Mouse (Mus musculus) heart, postnatal 0 days (tissue): Measurements from ENCODE around the gene Tubb1. TPM values are rescaled to one million over a fixed set of nuclear protein-coding genes. Genes with fewer than 3 reads are reported as not detected.
A peak's percentile ranks its signal among the peaks of the same experiment; 100 is the strongest.

Source experiments
- ATAC-seq: fragments of 200-750 bp; cut with Nextera tagmentation; 2 replicates; pipeline ENCODE4 v1.8.0; 2017; ENCODE audit warnings: low read depth, moderate number of reproducible peaks, moderate library complexity; ENCODE audit not compliant: insufficient read depth
- DNase-seq: peaks from one replicate; pipeline ENCODE4 v3.0.0-alpha.2; 2016; ENCODE audit warnings: low spot score
- H3K27ac ChIP-seq: fragments of 300-500 bp; sonication (generic); 2 replicates; pipeline ENCODE4 v1.5.1; 2014; ENCODE audit warnings: low read depth, mild to moderate bottlenecking
- H3K27me3 ChIP-seq: fragments of 300-500 bp; sonication (generic); 2 replicates; pipeline ENCODE4 v1.6.1; 2014; ENCODE audit warnings: low read length, mixed read lengths; ENCODE audit not compliant: control insufficient read depth, insufficient read depth
- H3K36me3 ChIP-seq: fragments of 300-500 bp; sonication (generic); replicated peaks from 2 replicates; pipeline ENCODE4 v1.6.1; 2014; ENCODE audit warnings: low read length, mixed read lengths; ENCODE audit not compliant: control insufficient read depth, insufficient read depth
- H3K4me1 ChIP-seq: fragments of 300-500 bp; sonication (generic); 2 replicates; pipeline ENCODE4 v1.6.1; 2014; ENCODE audit warnings: antibody characterized with exemption; ENCODE audit not compliant: control insufficient read depth, insufficient read depth
- H3K4me2 ChIP-seq: fragments of 300-500 bp; sonication (generic); 2 replicates; pipeline ENCODE4 v1.6.1; 2014; ENCODE audit warnings: low read depth, mild to moderate bottlenecking, low read length, moderate library complexity
- H3K4me3 ChIP-seq: fragments of 300-500 bp; sonication (generic); 2 replicates; pipeline ENCODE4 v1.5.1; 2014; ENCODE audit warnings: low read depth, low read length
- H3K9ac ChIP-seq: fragments of 300-500 bp; sonication (generic); replicated peaks from 2 replicates; pipeline ENCODE4 v1.6.1; 2014; ENCODE audit warnings: low read depth, low read length, mixed read lengths
- H3K9me3 ChIP-seq: fragments of 300-500 bp; sonication (generic); replicated peaks from 2 replicates; pipeline ENCODE4 v1.6.1; 2016; ENCODE audit warnings: low read length; ENCODE audit not compliant: control insufficient read depth
- CTCF ChIP-seq: IDR thresholded peaks from 2 replicates; pipeline ENCODE4 v1.5.1; 2016; ENCODE audit warnings: antibody characterized with exemption, control low read depth, low read depth
- EP300 ChIP-seq: IDR thresholded peaks from 2 replicates; pipeline ENCODE4 v1.6.1; 2016; ENCODE audit warnings: antibody characterized with exemption, low read depth
- WGBS: fragments of 180-500 bp; shearing (Covaris S2); extraction: QIAGEN DNeasy Blood & Tissue Kit; methylation state at CpG from one replicate; pipeline ENCODE4 v1.1.7; 2014; 5-methylcytosine and 5-hydroxymethylcytosine counted together
- polyA plus RNA-seq: library from polyadenylated mRNA; unstranded; fragments of >200 nt; fragmentation: Nextera tagmentation; extraction: Ambion mirVana; gene quantifications from 2 replicates; pipeline ENCODE4 v1.2.1, GENCODE M21; 2015
- total RNA-seq: library from RNA; depleted of rRNA; stranded (reverse); fragments of >200 nt; gene quantifications from 2 replicates; pipeline ENCODE4 v1.2.3, GENCODE M21; 2014; ENCODE audit warnings: low replicate concordance

Gene Tubb1
- total and polyA plus RNA-seq, 2 experiments from 2014 or later: 0.74 TPM; not detected in 1

DNA sequence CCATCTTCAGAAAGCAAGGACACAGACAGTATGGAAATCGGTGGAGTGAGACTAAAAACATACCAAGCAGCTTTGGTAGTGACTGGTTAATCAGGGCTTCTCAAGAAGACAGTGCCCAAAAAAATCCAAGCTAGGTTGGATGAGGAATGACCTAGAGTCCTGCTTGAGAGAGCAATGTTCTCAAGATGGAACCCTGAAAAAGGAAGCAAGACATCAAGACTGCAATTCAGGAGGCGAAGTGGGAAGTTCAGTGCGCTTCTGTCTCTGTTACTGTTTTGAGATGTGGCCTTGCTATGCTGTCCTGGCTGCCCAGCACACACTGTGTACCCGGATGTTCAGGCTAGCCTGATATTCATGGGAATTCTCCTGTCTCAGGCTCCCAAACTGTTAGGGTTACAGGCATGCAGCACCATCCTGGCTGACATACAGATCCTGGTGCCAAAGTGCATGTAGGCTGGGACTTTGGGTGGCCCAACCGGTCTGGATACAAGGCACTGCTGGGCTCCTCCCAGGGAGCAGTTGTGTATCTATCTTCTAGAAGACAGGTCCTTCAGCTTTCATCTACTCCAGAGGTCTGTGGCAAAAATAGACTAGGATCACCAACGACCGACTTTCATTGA is 20.4 kb downstream of the Tubb1 start:
- Histone ChIP-seq H3K36me3 (peaks cover 41% of the 10 kb centered on the region), H3K27ac (no peak overlapping the region), H3K4me1 (peaks cover 15% of the 10 kb centered on the region), H3K9ac (no peak overlapping the region), H3K4me3 (no peak overlapping the region), H3K27me3 (no peaks in the 10 kb centered on the region), H3K4me2 (no peak overlapping the region), H3K9me3 (no peaks in the 10 kb centered on the region)
- DNase-seq: no peak
- TF ChIP-seq EP300 (no peak), CTCF (no peak)
- WGBS: 78% methylated on average over 7 of the region's 7 CpGs
- ATAC-seq: no peak

DNA sequence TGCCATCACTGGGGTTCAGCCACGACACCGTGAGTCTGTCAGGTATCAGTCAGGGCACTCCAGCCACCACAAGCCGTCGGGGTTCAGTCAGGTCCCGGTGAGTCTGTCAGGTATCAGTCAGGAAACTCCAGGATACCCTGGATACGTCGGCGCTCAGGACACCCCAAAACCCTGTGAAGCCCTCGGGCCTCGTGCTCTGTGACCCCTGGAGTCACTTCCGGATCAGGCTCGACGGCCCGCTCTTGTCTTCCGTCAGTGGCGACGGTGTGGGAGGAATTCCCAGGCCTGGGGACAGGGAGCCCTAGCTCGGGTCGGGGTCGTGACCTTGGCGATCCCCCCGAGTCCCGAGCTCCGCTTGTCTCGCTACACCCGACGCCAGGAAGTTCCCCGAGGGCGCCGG is 21.9 kb downstream of the Tubb1 start:
- peak; percentile 50; the same call in 1 of the 2 replicates for TF ChIP-seq EP300
- TF ChIP-seq CTCF: no peak
- H3K4me1 ChIP-seq: peaks cover 15% of the 10 kb centered on the region
- H3K4me2 ChIP-seq: peak overlapping the region; percentile 78
- peak overlapping the region; percentile 81 for H3K9ac ChIP-seq
- no peaks in the 10 kb centered on the region for H3K27me3 ChIP-seq
- DNase-seq (no peak), ATAC-seq (peak; percentile 21)
- WGBS: 5% methylated on average over 30 of the region's 30 CpGs
- peak overlapping the region; percentile 87 for H3K27ac ChIP-seq
- H3K36me3 ChIP-seq: peaks cover 26% of the 10 kb centered on the region
- no peaks in the 10 kb centered on the region for H3K9me3 ChIP-seq
- peak overlapping the region; percentile 76 for H3K4me3 ChIP-seq

- Histone ChIP-seq H3K27me3 (no peaks in the 10 kb centered on the region), H3K4me1 (peaks cover 15% of the 10 kb centered on the region), H3K27ac (peak within 1 kb of the TSS; percentile 87), H3K9me3 (no peaks in the 10 kb centered on the region), H3K36me3 (peaks cover 23% of the 10 kb centered on the region), H3K4me3 (peak within 1 kb of the TSS; percentile 76), H3K4me2 (peak within 1 kb of the TSS; percentile 78), H3K9ac (peak within 1 kb of the TSS; percentile 81)
- DNase-seq (peak; percentile 98), ATAC-seq (peak; percentile 99)
- no peak for TF ChIP-seq CTCF
- TF ChIP-seq EP300: no peak
- WGBS: 2% methylated on average over 48 of the region's 53 CpGs
These were observed 22.5 kb downstream of the Tubb1 start, which contains the start of gene Prelid3b for GRCm38 (mm10) chr2:174472818-174473549. Prelid3b (minus strand) TSS chr2:174473081.

GRCm38 (mm10) chr2:174473550-174473927 is 23.0 kb downstream of the Tubb1 start:
- DNase-seq: no peak
- Histone ChIP-seq H3K4me2 (peak overlapping the region; percentile 78), H3K9ac (no peak overlapping the region), H3K4me1 (peaks cover 15% of the 10 kb centered on the region), H3K4me3 (peak overlapping the region; percentile 76), H3K9me3 (no peaks in the 10 kb centered on the region), H3K36me3 (peaks cover 19% of the 10 kb centered on the region), H3K27ac (peak overlapping the region; percentile 60; the same call in 1 of the 2 replicates), H3K27me3 (no peaks in the 10 kb centered on the region)
- 78% methylated on average over 5 of the region's 5 CpGs for WGBS
- no peak for TF ChIP-seq CTCF
- no peak for ATAC-seq

DNA sequence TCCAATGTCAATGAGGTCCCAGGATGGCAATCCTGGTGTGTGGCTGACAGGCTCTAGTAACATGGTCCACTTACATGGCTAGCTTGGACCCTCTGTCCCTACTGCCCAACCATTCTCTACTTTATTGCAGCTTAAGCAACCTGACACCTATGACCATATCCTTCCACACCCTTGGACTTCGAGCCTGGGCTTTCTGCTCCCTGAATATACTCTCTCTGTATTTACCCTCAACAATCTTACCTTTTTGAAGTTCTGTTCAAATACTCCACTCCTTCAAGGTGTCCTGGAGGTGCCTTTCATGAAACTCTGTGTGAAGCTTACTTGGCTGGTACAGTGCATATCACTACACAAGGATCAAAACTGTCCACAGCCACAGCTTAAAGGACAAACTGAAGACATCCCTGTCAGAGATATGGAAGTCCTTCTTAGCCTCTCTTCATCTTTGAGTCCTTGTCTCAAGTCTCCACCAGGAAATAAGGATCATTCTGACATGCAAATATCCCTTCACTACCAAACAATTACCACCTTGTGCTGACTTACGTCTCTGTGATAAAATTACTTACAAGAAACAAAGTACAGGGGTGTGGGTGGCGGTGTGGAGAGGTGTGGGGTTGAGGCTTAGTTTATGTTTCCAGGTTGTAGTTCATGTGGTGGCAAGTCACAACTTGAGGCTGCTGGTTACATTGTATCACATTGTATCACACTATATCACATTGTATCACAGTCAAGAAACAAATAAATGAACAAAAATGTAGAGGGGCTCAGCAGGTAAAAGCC is 27.2 kb downstream of the Tubb1 start:
- no peak for TF ChIP-seq EP300
- no peak for TF ChIP-seq CTCF
- H3K4me3 ChIP-seq: no peak overlapping the region
- no peaks in the 10 kb centered on the region for H3K27me3 ChIP-seq
- H3K27ac ChIP-seq: no peak overlapping the region
- ATAC-seq (no peak), DNase-seq (no peak)
- H3K9me3 ChIP-seq: no peaks in the 10 kb centered on the region
- no peak overlapping the region for H3K9ac ChIP-seq
- 71% methylated on average over 3 of the region's 3 CpGs for WGBS
- H3K4me1 ChIP-seq: 0 out of 2 replicates have a peak, but pooled peaks cover 5% of the 10 kb centered on the region
- no peaks in the 10 kb centered on the region for H3K36me3 ChIP-seq
- H3K4me2 ChIP-seq: no peak overlapping the region
